Mouse (Mus musculus) embryonic fibroblast, embryonic 13.5 days (primary cell): ENCODE measurements around the gene Olfr211.

Source experiments
- CTCF ChIP-seq: IDR thresholded peaks from 2 replicates; pipeline ENCODE4 v1.5.1; 2011; ENCODE audit warnings: mild to moderate bottlenecking, control low read depth, low read length, moderate library complexity, borderline replicate concordance; ENCODE audit not compliant: insufficient read depth
- POLR2A ChIP-seq: IDR thresholded peaks from 2 replicates; pipeline ENCODE4 v1.6.1; 2011; ENCODE audit warnings: low read depth, mild to moderate bottlenecking, control low read depth, low read length, moderate library complexity

DNA sequence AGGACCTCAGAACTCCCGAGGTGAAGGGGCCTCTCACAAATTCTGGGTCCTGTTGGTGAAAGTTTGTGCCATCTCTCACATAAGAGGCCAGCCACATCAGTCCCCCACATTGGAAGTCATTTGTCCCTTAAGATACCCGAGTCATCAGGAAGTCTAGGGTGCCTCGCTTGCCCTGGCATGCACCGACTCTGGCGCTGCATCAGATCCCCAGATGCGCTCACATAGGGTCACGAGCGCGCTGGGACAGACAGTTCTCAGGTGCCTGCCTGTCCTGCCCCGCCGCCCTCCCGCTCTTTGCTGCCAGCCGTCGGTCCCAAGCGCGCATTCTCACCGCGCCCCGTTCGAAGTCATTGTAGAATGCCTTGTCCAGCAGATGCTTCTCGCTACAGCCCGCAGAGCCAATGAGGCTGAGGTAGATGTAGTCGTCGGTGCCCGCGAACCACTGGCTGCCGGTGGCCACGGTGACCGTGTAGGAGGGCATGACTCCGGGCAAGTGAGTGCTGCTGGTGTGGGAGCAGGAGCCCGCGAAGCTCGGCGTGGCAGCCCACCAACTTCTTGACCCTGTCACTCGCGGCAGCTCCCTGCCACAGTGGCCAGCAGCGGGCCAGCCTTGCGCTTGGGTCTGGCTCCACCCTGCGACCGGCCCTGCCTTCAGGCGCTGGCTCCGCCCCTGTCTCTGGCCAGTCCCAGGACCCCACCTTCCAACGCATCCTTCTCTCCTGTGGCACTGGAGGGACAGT, 28.2 kb upstream of the Olfr211 start, which contains the start of gene Alox5:
- TF ChIP-seq CTCF (no peak), POLR2A (no peak)
